Mouse (Mus musculus) neural tube, embryonic 12.5 days (tissue): ENCODE data around the gene Lmo7. TPM values are rescaled to one million over a fixed set of nuclear protein-coding genes. Genes with fewer than 3 reads are reported as not detected.

Experiments
- ATAC-seq: fragments of 200-750 bp; cut with Nextera tagmentation; 2 replicates; pipeline ENCODE4 v1.8.0; 2017; ENCODE audit warnings: low read depth, mild to moderate bottlenecking, moderate TSS enrichment, moderate library complexity; ENCODE audit not compliant: low FRiP score
- H3K27ac ChIP-seq: fragments of 300-500 bp; sonication (generic); 2 replicates; pipeline ENCODE4 v1.5.1; 2016
- H3K27me3 ChIP-seq: fragments of 300-500 bp; sonication (generic); replicated peaks from 2 replicates; pipeline ENCODE4 v1.6.1; 2016; ENCODE audit warnings: mild to moderate bottlenecking
- H3K36me3 ChIP-seq: fragments of 300-500 bp; sonication (generic); 2 replicates; pipeline ENCODE4 v1.6.1; 2016; ENCODE audit warnings: mild to moderate bottlenecking
- H3K4me1 ChIP-seq: fragments of 300-500 bp; sonication (generic); 2 replicates; pipeline ENCODE4 v1.6.1; 2016
- H3K4me2 ChIP-seq: fragments of 300-500 bp; sonication (generic); replicated peaks from 2 replicates; pipeline ENCODE4 v1.6.1; 2016; ENCODE audit warnings: mild to moderate bottlenecking
- H3K4me3 ChIP-seq: fragments of 300-500 bp; sonication (generic); 2 replicates; pipeline ENCODE4 v1.5.1; 2016
- H3K9ac ChIP-seq: fragments of 300-500 bp; sonication (generic); 2 replicates; pipeline ENCODE4 v1.6.1; 2016; ENCODE audit warnings: mild to moderate bottlenecking
- H3K9me3 ChIP-seq: fragments of 300-500 bp; sonication (generic); 2 replicates; pipeline ENCODE4 v1.6.1; 2016; ENCODE audit warnings: mild to moderate bottlenecking
- WGBS: fragments of 180-500 bp; shearing (Covaris S2); methylation state at CpG from one replicate; pipeline ENCODE4 v1.1.7; 2016; 5-methylcytosine and 5-hydroxymethylcytosine counted together
- polyA plus RNA-seq: library from polyadenylated mRNA; unstranded; fragments of >200 nt; fragmentation: Nextera tagmentation; extraction: Ambion mirVana; gene quantifications from 2 replicates; pipeline ENCODE4 v1.2.1, GENCODE M21; 2016

Lmo7 gene
- polyA plus RNA-seq, result 2.5 and 3.3 TPM in 2 replicates

GRCm38 (mm10) chr14:101729237-101729971 lies at the start of gene Lmo7, which contains the start of gene Gm9922:
Gene Lmo7, plus strand, starts transcription at chr14:101729957.
Gene Gm9922, minus strand, starts transcription at chr14:101729814.
- no peaks in the 10 kb centered on the region for H3K9me3 ChIP-seq
- H3K4me2 ChIP-seq, result peak within 1 kb of the TSS; percentile 100
- peak; percentile 87 for ATAC-seq
- peak within 1 kb of the TSS; percentile 53 for H3K4me3 ChIP-seq
- under 1% methylated on average over 51 of the region's 51 CpGs for WGBS
- H3K27me3 ChIP-seq, result peaks cover 29% of the 10 kb centered on the region
- H3K9ac ChIP-seq, result peak within 1 kb of the TSS; percentile 50
- H3K27ac ChIP-seq, result no peak within 1 kb of the TSS
- H3K4me1 ChIP-seq, result peaks cover 11% of the 10 kb centered on the region
- no peaks in the 10 kb centered on the region for H3K36me3 ChIP-seq

GRCm38 (mm10) chr14:101687696-101688095 lies 42.1 kb upstream of the Lmo7 start:
- H3K4me3 ChIP-seq, result no peak overlapping the region
- no peaks in the 10 kb centered on the region for H3K4me1 ChIP-seq
- ATAC-seq, result no peak
- H3K27me3 ChIP-seq, result no peaks in the 10 kb centered on the region
- H3K4me2 ChIP-seq, result no peak overlapping the region
- no peak overlapping the region for H3K9ac ChIP-seq
- no peak overlapping the region for H3K27ac ChIP-seq
- 87% methylated on average over 6 of the region's 6 CpGs for WGBS
- peaks cover 1% of the 10 kb centered on the region; the same call in 1 of the 2 replicates for H3K36me3 ChIP-seq
- H3K9me3 ChIP-seq, result no peaks in the 10 kb centered on the region

- Histone ChIP-seq H3K36me3 (peaks cover 4% of the 10 kb centered on the region; the same call in 1 of the 2 replicates), H3K27me3 (no peaks in the 10 kb centered on the region), H3K27ac (no peak overlapping the region), H3K4me1 (no peaks in the 10 kb centered on the region), H3K9ac (no peak overlapping the region), H3K4me3 (no peak overlapping the region), H3K4me2 (no peak overlapping the region), H3K9me3 (no peaks in the 10 kb centered on the region)
- no peak for ATAC-seq
- WGBS, result 89% methylated on average over 2 of the region's 2 CpGs
Measured at GRCm38 (mm10) chr14:101688406-101688805, 41.4 kb upstream of the Lmo7 start.

- no peak for ATAC-seq
- Histone ChIP-seq H3K4me3 (no peak overlapping the region), H3K27me3 (no peaks in the 10 kb centered on the region), H3K4me2 (no peak overlapping the region), H3K9ac (no peak overlapping the region), H3K36me3 (no peaks in the 10 kb centered on the region), H3K9me3 (no peaks in the 10 kb centered on the region), H3K27ac (no peak overlapping the region), H3K4me1 (no peaks in the 10 kb centered on the region)
- WGBS, result 86% methylated on average over 4 of the region's 4 CpGs
Measured at GRCm38 (mm10) chr14:101704479-101704878, 25.3 kb upstream of the Lmo7 start.

- H3K27me3 ChIP-seq, result no peaks in the 10 kb centered on the region
- no peak for ATAC-seq
- WGBS, result 93% methylated on average over 5 of the region's 5 CpGs
Measured at GRCm38 (mm10) chr14:101707088-101707487, 22.7 kb upstream of the Lmo7 start.

DNA sequence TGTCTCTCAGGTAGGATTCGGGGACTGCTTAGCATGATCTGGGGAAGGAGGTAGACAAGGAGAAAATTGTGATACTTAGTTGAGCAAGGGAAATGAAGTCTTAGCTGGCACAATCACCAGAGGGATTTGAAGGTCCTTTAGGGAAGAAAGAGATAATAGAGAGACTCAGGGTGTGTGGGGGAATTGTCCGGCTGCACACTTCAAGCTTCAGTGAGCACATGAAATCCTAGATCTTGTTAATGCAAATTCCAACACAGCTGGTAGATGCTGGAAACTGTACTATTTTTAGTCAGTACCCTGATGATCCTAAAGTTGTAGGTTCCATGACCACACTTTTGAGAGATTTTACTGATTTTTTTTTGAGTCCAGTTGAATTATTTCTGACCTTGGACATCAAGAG lies 15.3 kb upstream of the Lmo7 start:
- ATAC-seq, result no peak
- H3K9me3 ChIP-seq, result no peaks in the 10 kb centered on the region
- no peak overlapping the region for H3K27ac ChIP-seq
- H3K4me1 ChIP-seq, result no peaks in the 10 kb centered on the region
- H3K4me2 ChIP-seq, result no peak overlapping the region
- 71% methylated on average over 2 of the region's 2 CpGs for WGBS
- no peak overlapping the region for H3K9ac ChIP-seq
- H3K27me3 ChIP-seq, result no peaks in the 10 kb centered on the region
- no peaks in the 10 kb centered on the region for H3K36me3 ChIP-seq
- H3K4me3 ChIP-seq, result no peak overlapping the region

More at GRCm38 (mm10) chr14:101707088-101707487, 22.7 kb upstream of the Lmo7 start:
- no peaks in the 10 kb centered on the region for H3K36me3 ChIP-seq
- H3K4me3 ChIP-seq, result no peak overlapping the region
- no peak overlapping the region for H3K9ac ChIP-seq
- no peak overlapping the region for H3K27ac ChIP-seq
- no peak overlapping the region for H3K4me2 ChIP-seq
- no peaks in the 10 kb centered on the region for H3K9me3 ChIP-seq
- H3K4me1 ChIP-seq, result no peaks in the 10 kb centered on the region

DNA sequence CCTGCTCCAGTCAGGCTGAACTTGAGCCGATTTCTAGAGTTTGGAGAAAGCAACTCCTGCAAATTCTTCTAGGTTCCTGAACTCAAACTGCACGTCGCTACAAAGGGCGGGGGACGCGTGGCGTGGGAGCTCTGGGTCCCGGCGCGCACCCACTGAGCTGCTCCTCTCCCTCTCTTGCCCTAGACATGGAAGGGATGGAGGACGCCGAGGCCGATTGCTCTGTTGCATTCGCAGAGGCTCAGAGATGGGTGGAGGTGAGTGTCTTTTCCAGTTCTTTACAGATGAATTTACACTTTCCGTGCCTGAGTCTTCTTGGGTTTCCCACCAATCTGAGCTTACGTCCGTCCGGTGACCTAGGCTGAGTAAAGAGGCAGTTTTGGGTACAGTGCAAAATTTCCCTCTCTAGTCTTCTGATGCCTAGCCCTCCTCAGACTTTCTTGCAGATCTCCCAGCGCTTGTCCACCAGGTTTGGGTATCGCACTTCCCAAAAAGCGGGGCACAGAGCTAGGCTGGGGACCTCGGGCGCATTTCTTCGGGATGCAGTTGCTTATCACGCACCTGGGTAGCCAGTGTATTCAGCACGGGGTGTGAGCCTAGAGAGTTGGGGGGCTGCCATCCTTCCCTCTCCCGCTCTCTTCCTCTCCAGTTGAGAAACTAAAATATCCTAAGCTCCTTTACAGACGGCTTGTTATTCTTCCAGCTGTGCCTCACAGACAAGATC lies 375 bp downstream of the Lmo7 start:
- H3K27ac ChIP-seq, result no peak overlapping the region
- no peaks in the 10 kb centered on the region for H3K9me3 ChIP-seq
- peak overlapping the region; percentile 53 for H3K4me3 ChIP-seq
- peak overlapping the region; percentile 100 for H3K4me2 ChIP-seq
- peak; percentile 80 for ATAC-seq
- no peaks in the 10 kb centered on the region for H3K36me3 ChIP-seq
- under 1% methylated on average over 28 of the region's 28 CpGs for WGBS
- H3K9ac ChIP-seq, result peak overlapping the region; percentile 50; the same call in 1 of the 2 replicates
- peaks cover 29% of the 10 kb centered on the region for H3K27me3 ChIP-seq
- peaks cover 11% of the 10 kb centered on the region for H3K4me1 ChIP-seq

DNA sequence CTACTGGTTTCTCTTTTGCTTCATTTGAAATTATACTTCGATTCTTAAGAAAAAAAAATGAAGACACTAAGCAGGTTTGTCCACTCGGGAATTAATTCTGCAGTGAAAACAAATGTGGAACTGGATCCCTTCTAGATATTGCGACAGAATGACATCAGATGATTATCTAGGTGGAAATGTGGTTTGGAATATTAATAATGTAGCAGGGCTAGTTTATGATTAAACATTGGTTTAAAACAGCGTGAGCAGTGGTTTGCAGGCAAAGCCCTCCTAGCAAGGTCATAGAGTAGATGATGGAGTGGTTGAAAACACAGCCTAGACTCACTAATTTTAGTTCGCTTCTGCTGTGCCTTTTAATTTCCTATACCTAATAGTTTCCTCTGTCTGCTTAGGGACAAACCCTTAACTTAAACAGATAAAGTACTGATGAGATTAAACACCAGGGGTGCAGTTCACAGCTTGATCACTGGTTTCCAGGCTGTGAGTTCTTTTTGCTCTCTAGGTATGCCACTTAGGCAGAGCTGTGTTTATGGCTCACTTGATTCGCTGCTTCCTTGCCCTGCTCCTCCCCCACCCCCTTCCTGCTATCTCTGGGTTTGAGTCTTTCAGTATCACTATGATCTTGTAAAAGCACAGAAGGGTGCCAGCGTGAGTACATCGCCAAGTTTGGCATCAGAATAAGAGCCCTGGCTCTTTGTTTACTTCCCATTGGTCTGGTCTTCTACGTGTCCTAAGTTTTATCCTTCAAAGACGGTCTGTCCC lies 4.0 kb downstream of the Lmo7 start:
- Histone ChIP-seq H3K4me3 (no peak overlapping the region), H3K9ac (no peak overlapping the region), H3K4me1 (peaks cover 11% of the 10 kb centered on the region), H3K4me2 (no peak overlapping the region), H3K27me3 (peaks cover 19% of the 10 kb centered on the region), H3K27ac (no peak overlapping the region), H3K36me3 (no peaks in the 10 kb centered on the region), H3K9me3 (no peaks in the 10 kb centered on the region)
- WGBS, result 32% methylated on average over 10 of the region's 10 CpGs
- no peak for ATAC-seq

DNA sequence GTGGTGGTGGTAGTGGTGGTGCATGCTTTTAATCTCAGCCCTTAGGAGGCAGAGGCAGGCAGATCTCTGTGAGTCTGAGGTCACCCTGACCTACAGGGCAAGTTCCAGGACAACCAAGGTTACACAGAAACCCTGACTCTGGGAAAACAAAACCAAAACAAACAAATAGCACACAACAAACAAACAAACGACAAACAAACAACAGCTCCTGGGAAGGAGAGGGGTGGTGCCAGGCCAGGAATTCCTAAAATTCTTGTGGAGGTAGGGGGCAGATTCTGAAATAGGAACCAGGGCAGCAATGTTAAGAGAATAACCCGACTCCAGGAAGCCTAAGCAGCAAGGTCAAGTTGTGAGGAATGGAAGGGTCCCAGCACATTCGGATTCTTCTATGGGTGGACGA lies 7.7 kb downstream of the Lmo7 start:
- Histone ChIP-seq H3K9me3 (no peaks in the 10 kb centered on the region), H3K4me3 (no peak overlapping the region), H3K9ac (no peak overlapping the region), H3K36me3 (no peaks in the 10 kb centered on the region), H3K27me3 (no peaks in the 10 kb centered on the region), H3K4me1 (no peaks in the 10 kb centered on the region), H3K27ac (no peak overlapping the region), H3K4me2 (no peak overlapping the region)
- 84% methylated on average over 4 of the region's 4 CpGs for WGBS
- no peak for ATAC-seq

DNA sequence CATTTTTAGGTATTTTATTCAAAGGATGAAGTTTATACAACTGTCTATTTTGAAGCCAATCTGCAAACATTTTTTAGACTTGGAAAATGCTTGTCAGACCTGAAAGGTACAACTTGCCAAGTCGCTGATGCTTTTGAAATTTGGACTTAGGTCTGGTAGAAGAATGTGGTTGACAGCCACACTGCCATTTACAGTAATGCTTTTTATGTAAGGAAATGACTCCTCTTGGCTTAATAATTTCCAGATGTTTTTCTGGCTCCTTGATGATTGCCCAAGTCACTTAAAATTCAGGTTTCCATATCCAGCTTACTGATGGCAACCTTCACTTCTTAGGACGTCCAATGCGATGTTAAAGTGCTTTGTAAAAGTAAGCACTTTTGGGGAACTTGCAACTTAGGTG lies 16.9 kb downstream of the Lmo7 start:
- Histone ChIP-seq H3K4me3 (no peak overlapping the region), H3K36me3 (no peaks in the 10 kb centered on the region), H3K4me1 (no peaks in the 10 kb centered on the region), H3K9me3 (no peaks in the 10 kb centered on the region), H3K27ac (no peak overlapping the region), H3K27me3 (no peaks in the 10 kb centered on the region), H3K4me2 (no peak overlapping the region), H3K9ac (no peak overlapping the region)
- 85% methylated on average over 3 of the region's 3 CpGs for WGBS
- no peak for ATAC-seq

DNA sequence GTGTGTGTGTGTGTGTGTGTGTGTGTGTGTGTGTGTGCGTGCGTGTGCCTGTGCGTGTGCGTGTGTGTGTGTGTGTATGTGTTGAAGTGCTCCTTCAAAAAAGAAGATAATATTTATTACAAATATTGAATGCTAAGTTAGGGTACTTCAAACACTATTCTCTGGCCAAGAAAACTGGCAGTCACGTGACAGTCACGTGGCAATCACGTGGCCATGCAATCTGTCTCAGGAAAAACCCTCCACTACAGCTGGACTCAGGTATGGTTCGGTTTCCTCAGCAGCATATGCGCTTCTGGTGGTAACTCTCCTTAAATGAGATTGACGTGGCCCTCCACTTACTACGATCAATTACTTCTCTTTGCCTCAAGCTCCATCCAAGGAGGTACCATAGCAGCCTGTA lies 18.1 kb downstream of the Lmo7 start:
- Histone ChIP-seq H3K9ac (no peak overlapping the region), H3K27me3 (no peaks in the 10 kb centered on the region), H3K9me3 (no peaks in the 10 kb centered on the region), H3K27ac (no peak overlapping the region), H3K4me2 (no peak overlapping the region), H3K36me3 (no peaks in the 10 kb centered on the region), H3K4me3 (no peak overlapping the region), H3K4me1 (no peaks in the 10 kb centered on the region)
- WGBS, result 92% methylated on average over 11 of the region's 11 CpGs
- ATAC-seq, result no peak

DNA sequence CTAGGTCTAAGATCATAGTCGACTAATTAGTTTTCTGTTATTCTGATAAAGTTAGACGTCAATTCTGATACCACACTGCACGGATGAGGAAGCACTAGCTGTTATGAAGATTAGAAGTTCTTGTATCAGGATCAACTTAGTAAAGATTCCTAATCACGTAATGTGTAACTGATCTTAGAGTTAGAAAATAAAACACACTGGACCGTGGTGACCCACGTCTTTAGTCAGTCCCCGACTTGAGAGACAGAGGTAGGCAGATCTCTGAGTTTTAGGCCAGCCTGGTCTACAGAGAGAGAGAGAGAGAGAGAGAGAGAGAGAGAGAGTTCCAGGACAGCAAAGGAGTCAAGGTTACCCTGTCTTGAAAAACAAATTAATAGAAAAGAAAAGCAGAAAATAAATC lies 18.7 kb downstream of the Lmo7 start:
- no peaks in the 10 kb centered on the region for H3K27me3 ChIP-seq
- no peak overlapping the region for H3K9ac ChIP-seq
- no peak overlapping the region for H3K4me3 ChIP-seq
- no peaks in the 10 kb centered on the region for H3K36me3 ChIP-seq
- WGBS, result 92% methylated on average over 7 of the region's 7 CpGs
- no peaks in the 10 kb centered on the region for H3K4me1 ChIP-seq
- H3K9me3 ChIP-seq, result no peaks in the 10 kb centered on the region
- no peak for ATAC-seq
- H3K4me2 ChIP-seq, result no peak overlapping the region
- H3K27ac ChIP-seq, result no peak overlapping the region
